Mouse (Mus musculus) CH12.LX (cell line): ENCODE results near the gene Gm49380. TPM values are rescaled to one million over a fixed set of nuclear protein-coding genes. Genes with fewer than 3 reads are reported as not detected.

ENCODE experiments used
- DNase-seq: peaks from one replicate; pipeline ENCODE4 v3.0.0-alpha.2; 2013; ENCODE audit errors: extremely low read depth
- H3K27ac ChIP-seq: 2 replicates; pipeline ENCODE4 v1.5.1; 2012; ENCODE audit warnings: low read depth, mild to moderate bottlenecking, control low read depth, moderate library complexity; ENCODE audit not compliant: insufficient read depth
- H3K27me3 ChIP-seq: replicated peaks from 2 replicates; pipeline ENCODE3; 2012; ENCODE audit warnings: inconsistent platforms
- H3K36me3 ChIP-seq, 2 experiments: replicated peaks in 1 of 2; 2 replicates each; pipeline versions ENCODE3 to v1.6.1; 2012; ENCODE audit warnings: inconsistent platforms in 1 of 2, low read length in 1 of 2, mild to moderate bottlenecking in 1 of 2, mixed read lengths in 1 of 2, moderate library complexity in 1 of 2; ENCODE audit not compliant: control insufficient read depth in 1 of 2, insufficient read depth in 1 of 2
- H3K4me1 ChIP-seq, 2 experiments: 2 replicates each; pipeline ENCODE4 v1.6.1; 2012; ENCODE audit warnings: inconsistent platforms in 1 of 2, moderate library complexity in 1 of 2; ENCODE audit not compliant: insufficient read depth in 2 of 2, control insufficient read depth in 1 of 2
- H3K4me2 ChIP-seq: 2 replicates; pipeline ENCODE4 v1.6.1; 2012; ENCODE audit warnings: low read depth, mild to moderate bottlenecking, control low read depth; ENCODE audit not compliant: poor library complexity, insufficient read depth, severe bottlenecking
- H3K4me3 ChIP-seq, 3 experiments: fragments of 150-350 bp in 1 of 3; sonication (generic) in 1 of 3; replicated peaks in 1 of 3; 2 replicates each; pipeline versions ENCODE3 to v1.5.1; 2011 to 2012; ENCODE audit warnings: low read depth in 2 of 3, low read length in 2 of 3, mild to moderate bottlenecking in 2 of 3, moderate library complexity in 2 of 3, control low read depth in 1 of 3, improper control_type of control experiment in 1 of 3, inconsistent platforms in 1 of 3, mixed read lengths in 1 of 3; ENCODE audit not compliant: poor library complexity in 1 of 3
- H3K79me2 ChIP-seq: replicated peaks from 2 replicates; pipeline ENCODE4 v1.6.1; 2012; ENCODE audit warnings: mild to moderate bottlenecking, moderate library complexity; ENCODE audit not compliant: control insufficient read depth, poor library complexity, insufficient read depth, severe bottlenecking; ENCODE audit errors: extremely low read depth
- H3K9ac ChIP-seq: 2 replicates; pipeline ENCODE4 v1.6.1; 2012; ENCODE audit warnings: low read depth, mild to moderate bottlenecking, control low read depth, moderate library complexity; ENCODE audit not compliant: insufficient read depth
- H3K9me3 ChIP-seq: replicated peaks from 2 replicates; pipeline ENCODE3; 2012; ENCODE audit warnings: low read length, inconsistent platforms, mixed read lengths
- BHLHE40 ChIP-seq: IDR thresholded peaks from 2 replicates; pipeline ENCODE4 v1.6.1; 2011; ENCODE audit warnings: mild to moderate bottlenecking, low read depth, low read length, improper control_type of control experiment
- CHD2 ChIP-seq: IDR thresholded peaks from 2 replicates; pipeline ENCODE4 v1.6.1; 2011; ENCODE audit warnings: low read length, improper control_type of control experiment
- CTCF ChIP-seq, 2 experiments: IDR thresholded peaks in 1 of 2; conservative IDR thresholded peaks in 1 of 2; 2 replicates each; pipeline ENCODE4 v1.5.1; 2011 to 2012; ENCODE audit warnings: low read depth in 2 of 2, low read length in 2 of 2, improper control_type of control experiment in 1 of 2, inconsistent platforms in 1 of 2, mild to moderate bottlenecking in 1 of 2, moderate library complexity in 1 of 2
- E2F4 ChIP-seq: IDR thresholded peaks from 2 replicates; pipeline ENCODE4 v1.6.1; 2011; ENCODE audit warnings: low read depth, low read length, improper control_type of control experiment; ENCODE audit not compliant: insufficient replicate concordance
- ELF1 ChIP-seq: IDR thresholded peaks from 2 replicates; pipeline ENCODE4 v1.6.1; 2014; ENCODE audit warnings: low read depth, mild to moderate bottlenecking, inconsistent platforms, low read length, improper control_type of control experiment
- GABPA ChIP-seq: IDR thresholded peaks from 2 replicates; pipeline ENCODE4 v1.6.1; 2012; ENCODE audit warnings: low read depth, low read length, improper control_type of control experiment, inconsistent platforms; ENCODE audit not compliant: insufficient replicate concordance
- HCFC1 ChIP-seq: IDR thresholded peaks from 2 replicates; pipeline ENCODE4 v1.6.1; 2012; ENCODE audit warnings: low read depth, mild to moderate bottlenecking, inconsistent platforms, low read length, improper control_type of control experiment
- JUND ChIP-seq: conservative IDR thresholded peaks from 2 replicates; pipeline ENCODE4 v1.6.1; 2011; ENCODE audit warnings: low read depth, low read length, improper control_type of control experiment
- MAFK ChIP-seq: IDR thresholded peaks from 2 replicates; pipeline ENCODE4 v1.6.1; 2011; ENCODE audit warnings: low read length, improper control_type of control experiment; ENCODE audit not compliant: insufficient replicate concordance
- MXI1 ChIP-seq: IDR thresholded peaks from 2 replicates; pipeline ENCODE4 v1.6.1; 2011; ENCODE audit warnings: mild to moderate bottlenecking, low read depth, low read length, improper control_type of control experiment
- NRF1 ChIP-seq: IDR thresholded peaks from 2 replicates; pipeline ENCODE4 v1.6.1; 2014; ENCODE audit warnings: low read depth, mild to moderate bottlenecking, inconsistent platforms, low read length, improper control_type of control experiment, moderate library complexity
- PAX5 ChIP-seq: IDR thresholded peaks from 2 replicates; pipeline ENCODE4 v1.6.1; 2012; ENCODE audit warnings: low read length, inconsistent platforms, mixed read lengths
- POLR2A ChIP-seq: IDR thresholded peaks from 2 replicates; pipeline ENCODE4 v1.6.1; 2011; ENCODE audit warnings: low read depth, mild to moderate bottlenecking, improper control_type of control experiment, low read length
- POLR2AphosphoS2 ChIP-seq: IDR thresholded peaks from 2 replicates; pipeline ENCODE4 v1.6.1; 2011; ENCODE audit warnings: low read depth, low read length, improper control_type of control experiment
- RCOR1 ChIP-seq: conservative IDR thresholded peaks from 2 replicates; pipeline ENCODE4 v1.6.1; 2012; ENCODE audit warnings: low read depth, mild to moderate bottlenecking, inconsistent platforms, low read length, improper control_type of control experiment
- SIN3A ChIP-seq: IDR thresholded peaks from 2 replicates; pipeline ENCODE4 v1.6.1; 2012; ENCODE audit warnings: low read length, improper control_type of control experiment, inconsistent platforms
- TCF12 ChIP-seq: IDR thresholded peaks from 2 replicates; pipeline ENCODE4 v1.6.1; 2014; ENCODE audit warnings: low read depth, mild to moderate bottlenecking, inconsistent platforms, low read length, improper control_type of control experiment
- USF1 ChIP-seq: IDR thresholded peaks from 2 replicates; pipeline ENCODE4 v1.6.1; 2014; ENCODE audit warnings: low read depth, mild to moderate bottlenecking, inconsistent platforms, low read length, improper control_type of control experiment
- USF2 ChIP-seq: conservative IDR thresholded peaks from 2 replicates; pipeline ENCODE4 v1.6.1; 2011; ENCODE audit warnings: low read depth, low read length, improper control_type of control experiment
- dilution Hi-C: fragments of 300-500 bp; cut with MboI; formaldehyde crosslinking; loops from 2 replicates; pipeline ENCODE4 v1.14.3; 2020; ENCODE audit warnings: low sequenced_read_pairs; ENCODE audit not compliant: extremely low pct_unique_long_range_greater_than_20kb, extremely low pct_ligation_motif_present
- in situ Hi-C: fragments of 300-500 bp; cut with MboI; formaldehyde crosslinking; loops from 3 replicates; pipeline ENCODE4 v1.14.3; 2019; ENCODE audit warnings: low sequenced_read_pairs, low pct_ligation_motif_present, low pct_unique_long_range_greater_than_20kb, mixed read lengths
- polyA plus RNA-seq: library from polyadenylated mRNA; unstranded; fragments of >175 nt; gene quantifications from 2 replicates; pipeline ENCODE4 v1.2.1, GENCODE M21; 2012; ENCODE audit warnings: low read depth; ENCODE audit not compliant: insufficient read length
- total RNA-seq, 2 experiments: library from RNA; depleted of rRNA; stranded (reverse); fragments of 300-350 nt in 1 of 2; fragments of >200 nt in 1 of 2; gene quantifications; 2 replicates each; pipeline ENCODE4 v1.2.3; 2012 to 2014

The Gm49380 gene
- total and polyA plus RNA-seq, 3 experiments = not detected

GRCm38 (mm10) chr9:44144718-44145060 lies 31.4 kb upstream of the Gm49380 start:
- peaks cover 34 to 73% of the 10 kb centered on the region in 2 experiments for H3K36me3 ChIP-seq
- in situ Hi-C loops (no loop called here), dilution Hi-C loops (no loop called here)
- H3K79me2 ChIP-seq = no peaks in the 10 kb centered on the region
- H3K4me3 ChIP-seq = no peak overlapping the region
- no peak overlapping the region for H3K9ac ChIP-seq
- DNase-seq = no peak
- H3K4me2 ChIP-seq = no peak overlapping the region
- H3K27me3 ChIP-seq = no peaks in the 10 kb centered on the region
- no peak overlapping the region; the same call in 1 of the 2 replicates for H3K27ac ChIP-seq
- no peaks in the 10 kb centered on the region for H3K9me3 ChIP-seq
- TF ChIP-seq JUND = no peak
- TF ChIP-seq ELF1 = no peak
- TF ChIP-seq CHD2 = no peak
- TF ChIP-seq POLR2AphosphoS2 = no peak
- no peak for TF ChIP-seq USF2
- no peak for TF ChIP-seq POLR2A
- TF ChIP-seq TCF12 = no peak
- TF ChIP-seq MAFK = no peak
- TF ChIP-seq USF1 = no peak
- no peak for TF ChIP-seq MXI1
- TF ChIP-seq NRF1 = no peak
- no peak for TF ChIP-seq BHLHE40
- no peak for TF ChIP-seq HCFC1
- TF ChIP-seq SIN3A = no peak
- no peak for TF ChIP-seq PAX5
- TF ChIP-seq GABPA = no peak
- peaks cover 6 to 16% of the 10 kb centered on the region in 2 experiments for H3K4me1 ChIP-seq

- dilution Hi-C loops = no loop called here
- no peaks in the 10 kb centered on the region for H3K79me2 ChIP-seq
- in situ Hi-C loops = no loop called here
- H3K27ac ChIP-seq = no peak overlapping the region; the same call in 1 of the 2 replicates
- DNase-seq = peak; percentile 39
- no peak overlapping the region for H3K9ac ChIP-seq
- H3K4me1 ChIP-seq = peaks cover 6 to 16% of the 10 kb centered on the region in 2 experiments
- no peak for TF ChIP-seq NRF1
- TF ChIP-seq CTCF (conservative IDR thresholded peaks at IDR 0.05 in 1 of 2, IDR thresholded peaks at IDR 0.05 in 1 of 2; ENCODE audit: low read depth in 2 of 2, low read length in 2 of 2) = peak in 1 of 2 experiments; percentile 28; a peak in 2 of 4 replicates
- no peak for TF ChIP-seq E2F4
- TF ChIP-seq RCOR1 = no peak
- H3K4me2 ChIP-seq = no peak overlapping the region
- no peak overlapping the region for H3K4me3 ChIP-seq
- no peaks in the 10 kb centered on the region for H3K27me3 ChIP-seq
- no peaks in the 10 kb centered on the region for H3K9me3 ChIP-seq
- H3K36me3 ChIP-seq = peaks cover 34 to 72% of the 10 kb centered on the region in 2 experiments
These were observed 30.9 kb upstream of the Gm49380 start for GRCm38 (mm10) chr9:44144023-44144717.
